16 mouse cellular contexts compared by ENCODE assay signal in the genomic region with DNA sequence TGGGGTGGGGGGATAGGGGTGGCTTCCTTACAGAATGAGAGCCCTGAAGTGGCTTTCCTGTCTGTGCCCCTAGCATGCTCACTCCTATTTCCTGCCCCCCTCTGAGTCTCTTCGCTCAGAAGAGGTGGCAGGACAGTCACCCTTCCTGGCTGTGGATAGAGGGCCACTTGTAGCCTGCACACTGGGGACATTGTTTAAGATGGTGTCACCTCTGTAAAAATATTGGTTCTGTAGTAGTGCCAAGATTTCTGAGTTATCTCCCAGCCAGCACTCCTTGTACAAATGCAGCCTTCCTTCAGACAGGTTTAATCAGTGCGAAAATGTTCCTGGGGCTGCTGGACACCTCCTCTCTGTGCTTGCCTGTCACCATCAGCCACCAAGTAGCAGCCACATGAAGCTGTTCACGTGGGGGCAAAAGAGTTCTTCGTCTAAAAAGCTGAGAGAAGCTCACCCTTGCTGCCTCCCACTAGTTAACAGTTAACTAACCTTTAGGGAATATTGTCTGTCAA.
DNase-seq lines count a peak whose midpoint lies in the region; ATAC-seq lines count a peak whose summit lies in the region.
"Had no signal": no experiment of that assay in that cellular context is flagged by ENCODE, and none has a peak within 500 bp of the region (broad histone marks: within the 10 kb centered on the region; RNA-seq: fewer than 3 reads in every experiment).

No protein-coding gene starts in this region.

- ATAC-seq in heart, embryonic 12.5 days (ENCODE audit: insufficient number of reproducible peaks, low FRiP score) = peak; percentile 88
- no peak for ATAC-seq in kidney, embryonic 15.5 days (replicated peaks; ENCODE audit: low FRiP score)
- ATAC-seq: forebrain, postnatal 0 days had no signal

- no peak overlapping the region for H3K4me2 ChIP-seq in heart, embryonic 12.5 days
- no peak overlapping the region for H3K4me2 ChIP-seq in kidney, embryonic 15.5 days

- no peak for DNase-seq in heart, postnatal 25 days (ENCODE audit: low spot score)
- peak; percentile 30 to 59 for DNase-seq in kidney, postnatal 36 days
- DNase-seq in thymus, postnatal 0 days (ENCODE audit: low spot score) = peak; percentile 31
- DNase-seq in thymus, adult 18-20 months = no peak
- no peak for DNase-seq in frontal cortex, postnatal 36 days (ENCODE audit: low spot score in 2 of 2)
- DNase-seq in gastrocnemius, postnatal 10 days = no peak
- DNase-seq: adrenal gland, adult 8-10 months; cerebellum, adult 9-10 months; embryo, embryonic 11 days; forebrain, postnatal 0 days; gastrocnemius, postnatal 14 days; layer of hippocampus, postnatal 36 days; lung, adult 2 months had no signal

- peak overlapping the region; percentile 55; the same call in 1 of the 2 replicates for H3K27ac ChIP-seq in heart, embryonic 12.5 days (ENCODE audit: poor library complexity, severe bottlenecking)
- no peak overlapping the region for H3K27ac ChIP-seq in kidney, embryonic 15.5 days
- H3K27ac ChIP-seq: midbrain, embryonic 10.5 days had no signal

- no peaks in the 10 kb centered on the region for H3K9me3 ChIP-seq in heart, embryonic 12.5 days (replicated peaks)
- no peaks in the 10 kb centered on the region for H3K9me3 ChIP-seq in kidney, embryonic 15.5 days (replicated peaks)
- H3K9me3 ChIP-seq: midbrain, embryonic 10.5 days had no signal

- no peaks in the 10 kb centered on the region for H3K27me3 ChIP-seq in heart, embryonic 12.5 days (replicated peaks)
- no peaks in the 10 kb centered on the region for H3K27me3 ChIP-seq in kidney, embryonic 15.5 days

- H3K4me1 ChIP-seq in heart, embryonic 12.5 days (replicated peaks) = peaks cover 31% of the 10 kb centered on the region
- H3K4me1 ChIP-seq in kidney, embryonic 15.5 days = peaks cover 22% of the 10 kb centered on the region

- no peaks in the 10 kb centered on the region for H3K36me3 ChIP-seq in heart, embryonic 12.5 days
- no peaks in the 10 kb centered on the region for H3K36me3 ChIP-seq in kidney, embryonic 15.5 days
- H3K36me3 ChIP-seq: midbrain, embryonic 10.5 days had no signal

- no peak overlapping the region for H3K9ac ChIP-seq in heart, embryonic 12.5 days
- no peak overlapping the region for H3K9ac ChIP-seq in kidney, embryonic 15.5 days
- H3K9ac ChIP-seq: forebrain, postnatal 0 days had no signal

- intact Hi-C loops in heart, postnatal 25 days (cut with DNase I) = no loop called here

- whole genome bisulfite sequencing in heart, embryonic 12.5 days = 33% methylated on average over 4 of the region's 4 CpGs
- 56% methylated on average over 4 of the region's 4 CpGs for WGBS in kidney, embryonic 15.5 days

- H3K4me3 ChIP-seq in heart, embryonic 12.5 days = no peak overlapping the region
- H3K4me3 ChIP-seq in kidney, embryonic 15.5 days (replicated peaks) = no peak overlapping the region
- H3K4me3 ChIP-seq: midbrain, embryonic 10.5 days had no signal

Comparison
In these comparisons a context has a peak if more than half of its experiments do, and no peak if none do; other contexts are left out.
1. DNase-seq: peak in kidney, postnatal 36 days (2 of 2) and thymus, postnatal 0 days (single experiment); none in heart, postnatal 25 days (single experiment), thymus, adult 18-20 months (0 of 2), frontal cortex, postnatal 36 days (0 of 2) and gastrocnemius, postnatal 10 days (single experiment).